Mouse (Mus musculus) liver, embryonic 14.5 days (tissue): ENCODE data around the gene Igf2bp2.

Experiments
- CTCF ChIP-seq: IDR thresholded peaks from 2 replicates; pipeline ENCODE4 v1.5.1; 2016; ENCODE audit warnings: antibody characterized with exemption, low read depth, control low read depth
- EP300 ChIP-seq: IDR thresholded peaks from 2 replicates; pipeline ENCODE4 v1.6.1; 2016; ENCODE audit warnings: antibody characterized with exemption, low read depth

GRCm38 (mm10) chr16:22058871-22059270, 104.2 kb downstream of the Igf2bp2 start:
- no peak for TF ChIP-seq CTCF
- TF ChIP-seq EP300 = no peak
